Mouse (Mus musculus) limb, embryonic 13.5 days (tissue): ENCODE results near the gene Ppox. TPM values are rescaled to one million over a fixed set of nuclear protein-coding genes. Genes with fewer than 3 reads are reported as not detected.

ENCODE experiments used
- ATAC-seq: fragments of 200-750 bp; cut with Nextera tagmentation; 2 replicates; pipeline ENCODE4 v1.8.0; 2017; ENCODE audit warnings: low read depth, moderate number of reproducible peaks, moderate TSS enrichment; ENCODE audit not compliant: low FRiP score
- H3K27ac ChIP-seq: fragments of 300-500 bp; sonication (generic); 2 replicates; pipeline ENCODE4 v1.5.1; 2015; ENCODE audit warnings: inconsistent platforms, mild to moderate bottlenecking, moderate library complexity
- H3K27me3 ChIP-seq: fragments of 300-500 bp; sonication (generic); 2 replicates; pipeline ENCODE4 v1.6.1; 2015; ENCODE audit warnings: mild to moderate bottlenecking, inconsistent platforms
- H3K36me3 ChIP-seq: fragments of 300-500 bp; sonication (generic); 2 replicates; pipeline ENCODE4 v1.6.1; 2015; ENCODE audit warnings: inconsistent platforms, mild to moderate bottlenecking, moderate library complexity
- H3K4me1 ChIP-seq: fragments of 300-500 bp; sonication (generic); 2 replicates; pipeline ENCODE4 v1.6.1; 2015; ENCODE audit warnings: inconsistent platforms
- H3K4me2 ChIP-seq: fragments of 300-500 bp; sonication (generic); replicated peaks from 2 replicates; pipeline ENCODE4 v1.6.1; 2015; ENCODE audit warnings: inconsistent platforms, mild to moderate bottlenecking, moderate library complexity
- H3K4me3 ChIP-seq: fragments of 300-500 bp; sonication (generic); 2 replicates; pipeline ENCODE4 v1.5.1; 2015; ENCODE audit warnings: moderate library complexity, mild to moderate bottlenecking, inconsistent platforms
- H3K9ac ChIP-seq: fragments of 300-500 bp; sonication (generic); 2 replicates; pipeline ENCODE4 v1.6.1; 2015; ENCODE audit warnings: mild to moderate bottlenecking, inconsistent platforms
- H3K9me3 ChIP-seq: fragments of 300-500 bp; sonication (generic); 2 replicates; pipeline ENCODE4 v1.6.1; 2016; ENCODE audit warnings: inconsistent platforms
- WGBS: fragments of 180-500 bp; shearing (Covaris S2); methylation state at CpG from one replicate; pipeline ENCODE4 v1.1.7; 2015; 5-methylcytosine and 5-hydroxymethylcytosine counted together
- polyA plus RNA-seq: library from polyadenylated mRNA; unstranded; fragments of >200 nt; fragmentation: Nextera tagmentation; extraction: Ambion mirVana; gene quantifications from 2 replicates; pipeline ENCODE4 v1.2.1, GENCODE M21; 2015

The Ppox gene
- polyA plus RNA-seq, 1 experiment from 2014 or later, result 77.4 TPM

DNA sequence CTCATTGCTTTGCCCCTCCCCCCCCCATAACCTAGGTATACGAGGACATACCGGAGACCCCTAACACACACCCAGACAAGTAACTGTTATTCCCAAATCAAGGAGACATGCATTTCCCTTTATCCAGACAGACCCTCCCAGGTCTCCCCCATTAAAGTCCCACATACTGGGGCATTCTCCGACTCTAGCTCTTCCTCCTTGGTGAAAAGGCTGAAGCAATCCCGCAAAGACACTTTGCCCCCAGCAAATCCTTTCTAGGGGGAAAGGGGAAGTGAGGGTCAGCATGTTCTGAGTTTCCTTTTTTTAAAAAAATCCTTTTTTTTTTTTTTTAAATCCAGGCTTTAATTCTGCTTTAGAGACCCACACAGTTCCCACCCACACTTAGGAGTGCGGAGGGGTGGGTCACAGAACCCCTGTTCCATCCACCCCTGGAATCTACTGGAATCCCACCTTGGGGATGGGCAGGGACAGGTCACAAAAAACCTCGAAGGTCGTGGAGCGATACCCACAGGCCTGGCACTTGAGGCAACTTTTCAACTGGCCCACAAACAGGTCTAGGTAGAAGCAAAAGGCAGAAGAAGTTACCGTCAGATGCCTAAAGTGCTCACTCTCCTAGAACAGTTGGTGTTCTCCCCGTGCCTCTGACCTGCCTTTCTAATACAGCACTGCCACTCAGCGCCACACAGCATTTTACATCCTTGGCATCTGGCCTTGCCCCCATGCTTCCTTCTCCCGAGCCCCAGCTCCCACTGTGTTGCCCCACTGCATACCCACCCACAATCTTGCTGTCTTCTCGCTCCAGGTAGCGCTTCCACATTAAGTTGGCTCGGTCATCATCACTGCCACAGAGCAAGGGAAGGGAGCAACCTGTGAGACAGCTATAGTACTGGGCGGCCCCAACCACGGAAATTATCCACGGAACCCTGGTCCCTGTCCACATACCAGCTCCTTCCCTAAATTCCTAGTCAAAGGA is 2.5 kb upstream of the Ppox start:
- H3K4me2 ChIP-seq, result no peak overlapping the region
- H3K4me3 ChIP-seq, result no peak overlapping the region
- H3K9ac ChIP-seq, result no peak overlapping the region
- no peak for ATAC-seq
- WGBS, result 89% methylated on average over 18 of the region's 18 CpGs
- no peak overlapping the region for H3K27ac ChIP-seq
- H3K9me3 ChIP-seq, result no peaks in the 10 kb centered on the region
- H3K36me3 ChIP-seq, result peaks cover 57% of the 10 kb centered on the region
- H3K4me1 ChIP-seq, result peaks cover 47% of the 10 kb centered on the region
- H3K27me3 ChIP-seq, result no peaks in the 10 kb centered on the region

- Histone ChIP-seq H3K4me2 (peak overlapping the region; percentile 95), H3K36me3 (peaks cover 66% of the 10 kb centered on the region), H3K9me3 (no peaks in the 10 kb centered on the region), H3K27me3 (no peaks in the 10 kb centered on the region), H3K27ac (no peak overlapping the region), H3K9ac (peak overlapping the region; percentile 64; the same call in 1 of the 2 replicates), H3K4me1 (peaks cover 41% of the 10 kb centered on the region), H3K4me3 (peak overlapping the region; percentile 73)
- 81% methylated on average over 18 of the region's 18 CpGs for WGBS
- no peak for ATAC-seq
These were observed 1.3 kb upstream of the Ppox start for GRCm38 (mm10) chr1:171282086-171282805.

DNA sequence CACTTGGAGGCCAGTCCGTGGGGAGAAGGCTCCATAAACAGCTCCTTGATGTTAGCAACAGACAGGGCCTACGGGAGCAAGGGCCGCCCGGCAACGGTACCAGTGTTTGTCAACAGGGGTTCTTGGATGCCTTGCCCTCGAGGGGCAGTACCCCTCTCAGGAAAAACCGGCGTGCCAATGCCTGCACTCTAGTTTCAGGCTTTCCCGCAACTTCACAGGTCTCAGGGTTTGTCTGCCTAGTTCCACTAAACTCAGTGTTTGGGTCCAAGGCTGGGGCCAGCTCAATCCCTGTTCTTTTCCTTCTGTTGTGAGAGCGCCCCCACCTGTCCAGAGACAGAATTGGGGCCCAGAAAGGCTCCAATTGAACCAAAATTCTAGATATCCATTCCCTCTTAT is 540 bp upstream of the Ppox start:
- Histone ChIP-seq H3K9me3 (no peaks in the 10 kb centered on the region), H3K4me1 (peaks cover 34% of the 10 kb centered on the region), H3K4me2 (peak overlapping the region; percentile 95), H3K27me3 (no peaks in the 10 kb centered on the region), H3K9ac (peak overlapping the region; percentile 64), H3K27ac (peak overlapping the region; percentile 72), H3K36me3 (peaks cover 74% of the 10 kb centered on the region), H3K4me3 (peak overlapping the region; percentile 73)
- WGBS, result under 1% methylated on average over 10 of the region's 10 CpGs
- peak; percentile 22 for ATAC-seq

- Histone ChIP-seq H3K27me3 (no peaks in the 10 kb centered on the region), H3K4me2 (peak overlapping the region; percentile 95), H3K27ac (0 out of 2 replicates have a peak overlapping the region, but pooled peaks have one; percentile 7), H3K4me1 (peaks cover 23% of the 10 kb centered on the region), H3K4me3 (peak overlapping the region; percentile 73), H3K36me3 (peaks cover 74% of the 10 kb centered on the region), H3K9ac (peak overlapping the region; percentile 86), H3K9me3 (no peaks in the 10 kb centered on the region)
- no peak for ATAC-seq
- WGBS, result under 1% methylated on average over 25 of the region's 25 CpGs
These were observed 603 bp downstream of the Ppox start for GRCm38 (mm10) chr1:171280250-171280915.

DNA sequence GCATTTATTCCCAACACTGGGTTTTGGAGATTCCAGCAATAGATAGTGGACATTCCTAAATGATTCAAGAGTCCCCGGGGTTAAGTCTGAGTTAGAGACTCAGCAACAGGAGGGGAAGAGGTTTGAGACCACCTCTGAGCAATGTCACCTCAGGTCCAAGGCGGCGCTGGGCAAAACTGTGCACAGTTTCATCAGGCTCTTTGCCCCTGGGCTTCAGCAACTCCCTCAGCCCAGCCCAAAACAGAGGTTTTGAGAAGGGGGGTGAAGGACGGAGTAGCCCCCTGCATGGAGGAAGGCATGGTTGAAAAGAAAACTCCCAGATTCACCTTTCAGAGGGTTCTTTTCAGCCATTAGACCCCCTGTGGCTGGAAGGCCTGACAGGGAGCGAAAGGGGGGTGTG is 1.3 kb downstream of the Ppox start:
- peak overlapping the region; percentile 86 for H3K9ac ChIP-seq
- no peak overlapping the region for H3K27ac ChIP-seq
- peak overlapping the region; percentile 73 for H3K4me3 ChIP-seq
- no peaks in the 10 kb centered on the region for H3K9me3 ChIP-seq
- no peaks in the 10 kb centered on the region for H3K27me3 ChIP-seq
- H3K36me3 ChIP-seq, result peaks cover 74% of the 10 kb centered on the region
- H3K4me2 ChIP-seq, result peak overlapping the region; percentile 95
- ATAC-seq, result no peak
- 58% methylated on average over 5 of the region's 5 CpGs for WGBS
- peaks cover 21% of the 10 kb centered on the region for H3K4me1 ChIP-seq

DNA sequence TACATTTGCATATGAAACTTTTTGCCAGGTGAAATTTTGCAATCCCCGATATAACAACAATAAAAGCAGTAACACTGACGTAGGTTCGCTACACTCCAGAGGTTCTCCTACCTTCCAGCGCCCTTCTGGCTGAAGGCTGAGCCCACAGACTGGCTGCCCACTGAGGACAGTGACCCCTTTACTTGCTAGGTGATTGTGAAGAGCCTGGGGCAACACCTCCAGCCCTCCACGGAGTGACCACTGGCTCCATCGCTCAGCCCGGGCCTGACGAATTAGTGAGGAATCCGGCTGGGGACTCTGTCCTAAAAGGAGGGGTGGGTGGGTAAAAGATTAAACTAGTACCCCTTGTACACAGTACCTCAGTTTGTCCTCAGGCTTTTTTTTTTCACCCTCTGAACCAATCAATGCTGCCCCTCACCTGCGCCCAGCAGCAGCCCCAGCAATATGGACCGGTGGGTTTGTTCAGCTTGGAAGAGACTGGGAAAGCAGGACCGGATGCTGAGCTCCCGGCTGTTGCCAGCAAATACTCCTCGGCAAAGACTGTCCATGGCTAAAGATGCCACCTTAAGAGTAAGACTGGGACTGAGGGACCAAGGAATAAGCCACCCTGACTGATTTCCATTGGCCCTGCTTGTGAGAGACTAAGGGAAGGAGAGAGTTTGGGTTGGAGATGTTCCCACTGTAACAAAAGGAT is 1.8 kb downstream of the Ppox start:
- no peaks in the 10 kb centered on the region for H3K27me3 ChIP-seq
- no peak overlapping the region for H3K27ac ChIP-seq
- H3K9me3 ChIP-seq, result no peaks in the 10 kb centered on the region
- H3K9ac ChIP-seq, result peak overlapping the region; percentile 86
- WGBS, result 85% methylated on average over 14 of the region's 14 CpGs
- peaks cover 74% of the 10 kb centered on the region for H3K36me3 ChIP-seq
- no peak for ATAC-seq
- peaks cover 21% of the 10 kb centered on the region for H3K4me1 ChIP-seq
- H3K4me2 ChIP-seq, result peak overlapping the region; percentile 95
- H3K4me3 ChIP-seq, result peak overlapping the region; percentile 73

DNA sequence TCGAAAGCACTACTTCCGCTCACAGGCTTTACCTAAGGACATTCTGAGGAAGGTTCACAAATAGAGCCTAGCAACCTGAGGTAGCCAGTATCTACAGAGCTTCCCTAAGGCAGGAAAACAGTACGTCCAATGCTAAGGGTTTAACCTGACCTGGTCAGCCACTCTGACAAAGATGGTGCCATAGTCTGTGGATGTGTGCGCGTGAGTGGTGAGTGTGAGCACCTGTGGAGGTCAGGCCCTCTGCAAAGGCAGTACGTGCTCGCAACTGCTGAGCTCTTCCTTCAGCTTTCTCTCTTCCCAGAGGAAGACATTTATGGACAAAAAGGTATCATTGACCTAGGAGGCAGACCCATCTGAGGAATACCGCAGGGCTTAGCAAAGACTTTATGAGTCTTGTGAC is 2.5 kb downstream of the Ppox start:
- Histone ChIP-seq H3K4me3 (no peak overlapping the region), H3K4me2 (no peak overlapping the region), H3K9ac (no peak overlapping the region; the same call in 1 of the 2 replicates), H3K4me1 (peaks cover 21% of the 10 kb centered on the region), H3K9me3 (no peaks in the 10 kb centered on the region), H3K27me3 (no peaks in the 10 kb centered on the region), H3K27ac (no peak overlapping the region), H3K36me3 (peaks cover 74% of the 10 kb centered on the region)
- 91% methylated on average over 8 of the region's 8 CpGs for WGBS
- no peak for ATAC-seq

GRCm38 (mm10) chr1:171277736-171278135 is 3.2 kb downstream of the Ppox start:
- Histone ChIP-seq H3K36me3 (peaks cover 75% of the 10 kb centered on the region), H3K9me3 (no peaks in the 10 kb centered on the region), H3K9ac (no peak overlapping the region), H3K4me1 (peaks cover 21% of the 10 kb centered on the region), H3K27me3 (no peaks in the 10 kb centered on the region), H3K4me3 (no peak overlapping the region), H3K27ac (no peak overlapping the region), H3K4me2 (no peak overlapping the region)
- 81% methylated on average over 10 of the region's 10 CpGs for WGBS
- ATAC-seq, result no peak

GRCm38 (mm10) chr1:171276110-171276748 is 4.8 kb downstream of the Ppox start:
- no peak overlapping the region for H3K4me3 ChIP-seq
- no peak overlapping the region for H3K4me2 ChIP-seq
- peaks cover 22% of the 10 kb centered on the region for H3K4me1 ChIP-seq
- H3K36me3 ChIP-seq, result peaks cover 77% of the 10 kb centered on the region
- WGBS, result 93% methylated on average over 14 of the region's 14 CpGs
- H3K9ac ChIP-seq, result no peak overlapping the region
- H3K27me3 ChIP-seq, result no peaks in the 10 kb centered on the region
- no peaks in the 10 kb centered on the region for H3K9me3 ChIP-seq
- no peak for ATAC-seq
- no peak overlapping the region for H3K27ac ChIP-seq

- Histone ChIP-seq H3K27me3 (no peaks in the 10 kb centered on the region), H3K9ac (0 out of 2 replicates have a peak overlapping the region, but pooled peaks have one; percentile 9), H3K27ac (no peak overlapping the region), H3K4me1 (peaks cover 27% of the 10 kb centered on the region), H3K36me3 (peaks cover 77% of the 10 kb centered on the region), H3K4me3 (no peak overlapping the region), H3K9me3 (no peaks in the 10 kb centered on the region), H3K4me2 (no peak overlapping the region)
- 91% methylated on average over 11 of the region's 11 CpGs for WGBS
- ATAC-seq, result no peak
These were observed 5.7 kb downstream of the Ppox start for GRCm38 (mm10) chr1:171275144-171275734.

DNA sequence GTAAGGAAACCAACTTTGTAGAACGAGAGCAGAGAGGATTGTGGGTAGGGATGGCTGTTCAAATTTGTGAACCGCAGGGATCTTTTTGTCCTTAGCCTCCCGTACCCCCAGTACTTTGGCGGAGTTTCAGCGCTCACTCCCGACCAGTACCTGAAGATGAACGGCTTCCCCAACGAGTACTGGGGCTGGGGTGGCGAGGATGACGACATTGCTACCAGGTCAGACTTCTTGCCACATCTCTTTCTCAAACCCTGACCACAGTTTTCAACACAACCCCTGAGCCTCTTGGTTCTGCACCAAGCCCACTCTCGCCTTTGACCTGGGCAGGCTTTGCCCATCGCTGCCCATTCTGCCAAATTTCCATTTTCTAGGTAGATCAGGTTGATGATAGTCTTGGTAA is 6.8 kb downstream of the Ppox start:
- WGBS, result 89% methylated on average over 12 of the region's 12 CpGs
- H3K36me3 ChIP-seq, result peaks cover 74% of the 10 kb centered on the region
- H3K9me3 ChIP-seq, result no peaks in the 10 kb centered on the region
- no peak overlapping the region for H3K4me2 ChIP-seq
- H3K9ac ChIP-seq, result no peak overlapping the region
- no peak overlapping the region for H3K27ac ChIP-seq
- no peak overlapping the region for H3K4me3 ChIP-seq
- H3K4me1 ChIP-seq, result peaks cover 22% of the 10 kb centered on the region
- no peak for ATAC-seq
- H3K27me3 ChIP-seq, result no peaks in the 10 kb centered on the region
